Mouse (Mus musculus): ENCODE results near the gene Tril.
A peak's percentile ranks its signal among the peaks of the same experiment; 100 is the strongest.

Tril gene

GRCm38 (mm10) chr6:53806021-53806420 lies 14.6 kb downstream of the Tril start:
- DNase-seq = no peak

- no peak for DNase-seq
Observed at GRCm38 (mm10) chr6:53804145-53804544, 16.5 kb downstream of the Tril start.

GRCm38 (mm10) chr6:53803551-53803950 lies 17.1 kb downstream of the Tril start:
- no peak for DNase-seq

- peak in 1 of 2 experiments; percentile 34 for DNase-seq
Observed at GRCm38 (mm10) chr6:53801893-53802286, 18.7 kb downstream of the Tril start.

- DNase-seq = peak in 1 of 2 experiments; percentile 28
Observed at GRCm38 (mm10) chr6:53801269-53801892, 19.2 kb downstream of the Tril start.

GRCm38 (mm10) chr6:53798865-53799264 lies 21.8 kb downstream of the Tril start:
- no peak for DNase-seq

- no peak for DNase-seq
Observed at GRCm38 (mm10) chr6:53796835-53797234, 23.8 kb downstream of the Tril start.

- DNase-seq = peak; percentile 60 to 78
Observed at GRCm38 (mm10) chr6:53795788-53796187, 24.8 kb downstream of the Tril start.

- peak; percentile 26 to 32 for DNase-seq
Observed at GRCm38 (mm10) chr6:53795078-53795477, 25.6 kb downstream of the Tril start.

- peak; percentile 90 to 92 for DNase-seq
Observed at GRCm38 (mm10) chr6:53794323-53794971, 26.2 kb downstream of the Tril start.

- peak; percentile 60 to 79 for DNase-seq
Observed at GRCm38 (mm10) chr6:53782880-53783539, 37.6 kb downstream of the Tril start.

GRCm38 (mm10) chr6:53782273-53782672 lies 38.4 kb downstream of the Tril start:
- no peak for DNase-seq

GRCm38 (mm10) chr6:53781171-53781570 lies 39.5 kb downstream of the Tril start:
- peak; percentile 54 to 78 for DNase-seq

- DNase-seq = no peak
Observed at GRCm38 (mm10) chr6:53780008-53780407, 40.6 kb downstream of the Tril start.

- no peak for DNase-seq
Observed at GRCm38 (mm10) chr6:53779526-53779925, 41.1 kb downstream of the Tril start.

GRCm38 (mm10) chr6:53778424-53778955 lies 42.1 kb downstream of the Tril start:
- no peak for DNase-seq

- no peak for DNase-seq
Observed at GRCm38 (mm10) chr6:53768275-53768674, 52.4 kb downstream of the Tril start.

- no peak for DNase-seq
Observed at GRCm38 (mm10) chr6:53766243-53766915, 54.3 kb downstream of the Tril start.

GRCm38 (mm10) chr6:53765731-53766130 lies 54.9 kb downstream of the Tril start:
- no peak for DNase-seq

Data from cerebellum, postnatal 25 days (tissue).